Mouse (Mus musculus) cerebellum, adult 11 months (tissue): ENCODE results near the gene Gm5767.

Source experiments
- DNase-seq: peaks from one replicate; pipeline ENCODE4 v3.0.0; 2022

The Gm5767 gene

GRCm38 (mm10) chr16:8680470-8680869, at the start of gene Gm5767:
TSS of gene Gm5767 (plus strand) at chr16:8680770.
- no peak for DNase-seq

DNA sequence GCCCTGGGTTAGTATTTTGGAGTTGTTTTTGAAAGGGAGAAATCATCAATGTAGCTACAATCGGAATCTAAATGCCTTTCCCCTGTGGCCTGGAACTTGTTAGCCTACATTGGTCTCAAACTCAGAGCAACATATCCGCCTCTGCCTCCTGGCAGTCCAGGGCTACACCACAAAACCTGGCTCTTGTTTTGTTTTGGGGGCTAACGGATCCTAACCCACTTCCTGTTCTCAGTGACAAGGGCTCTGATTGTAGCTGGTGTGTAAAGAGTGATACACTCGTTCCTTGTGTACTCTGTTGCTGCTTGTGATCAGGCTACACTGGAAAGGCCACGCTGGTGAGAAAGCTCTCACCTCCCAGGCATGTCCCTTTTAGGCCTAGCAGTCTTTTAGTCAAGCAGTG, 49.1 kb upstream of the Gm5767 start:
- DNase-seq = no peak

GRCm38 (mm10) chr16:8636867-8637216, 43.7 kb upstream of the Gm5767 start:
- DNase-seq = no peak

- peak; percentile 83 for DNase-seq
Measured at GRCm38 (mm10) chr16:8637217-8638051, 43.1 kb upstream of the Gm5767 start, which contains the start of the genes Pmm2 and Tmem186. TSS of gene Pmm2 (plus strand) at chr16:8637674. TSS of gene Tmem186 (minus strand) at chr16:8637712.

GRCm38 (mm10) chr16:8638131-8638530, 42.4 kb upstream of the Gm5767 start:
- no peak for DNase-seq

- DNase-seq = no peak
Measured at GRCm38 (mm10) chr16:8639466-8640191, 40.9 kb upstream of the Gm5767 start.

DNA sequence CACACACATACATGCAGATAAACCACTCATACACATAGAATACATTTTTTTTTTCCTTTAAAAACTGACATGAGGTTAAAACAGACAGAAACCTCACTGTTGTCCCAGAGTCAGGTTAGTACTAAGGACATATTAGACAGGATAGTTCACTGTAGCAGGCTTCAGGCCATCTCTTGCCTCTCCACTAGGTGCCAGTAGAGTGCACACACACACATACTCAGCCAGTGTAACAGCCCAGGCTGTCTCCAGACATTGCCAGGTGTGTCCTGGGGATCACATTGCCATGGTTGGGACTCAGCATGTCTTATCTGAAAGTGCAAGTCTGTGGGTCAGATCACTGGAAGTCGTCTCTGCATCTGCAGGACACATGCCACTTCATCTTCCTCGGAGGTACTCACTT, 36.7 kb upstream of the Gm5767 start:
- no peak for DNase-seq

- no peak for DNase-seq
Measured at GRCm38 (mm10) chr16:8645546-8645945, 35.0 kb upstream of the Gm5767 start.

DNA sequence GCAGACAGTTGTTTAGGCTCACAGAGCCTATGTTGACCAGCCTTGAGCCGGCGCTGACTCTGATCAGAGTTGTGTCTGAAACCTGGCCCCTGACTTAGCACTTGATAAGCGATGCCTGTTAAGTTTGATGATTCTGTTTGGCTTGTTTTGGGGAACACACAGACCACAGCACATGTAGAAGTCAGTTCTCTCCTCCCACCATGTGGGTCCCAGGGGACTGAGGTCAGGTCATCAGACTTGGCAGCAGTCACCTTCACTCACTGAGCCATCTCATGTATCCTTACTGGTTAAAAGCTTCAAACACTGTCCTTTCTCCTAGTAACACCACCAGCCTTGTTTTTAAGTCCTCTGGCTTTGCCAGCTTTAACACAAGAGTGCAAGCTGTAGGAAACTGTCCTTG, 30.6 kb upstream of the Gm5767 start:
- no peak for DNase-seq

DNA sequence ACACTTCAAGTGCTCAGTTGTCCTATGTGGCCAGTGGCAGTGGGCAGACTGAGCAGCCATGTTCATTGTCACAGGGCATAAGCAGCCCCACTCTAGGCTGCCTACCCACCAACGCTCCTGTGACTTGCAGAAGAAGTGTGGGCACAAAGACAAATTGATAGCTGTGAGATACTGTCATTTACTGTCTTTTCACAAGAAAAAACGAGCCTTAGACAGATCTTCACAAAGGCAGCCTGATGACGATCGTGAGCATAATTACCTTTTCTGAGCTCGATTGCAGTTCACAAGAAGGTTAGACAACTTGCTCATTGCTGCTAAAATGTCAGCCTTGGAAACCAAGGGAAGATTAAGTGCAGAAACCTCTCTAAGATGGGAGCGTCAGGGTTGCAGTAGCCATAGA, 25.5 kb upstream of the Gm5767 start:
- no peak for DNase-seq

DNA sequence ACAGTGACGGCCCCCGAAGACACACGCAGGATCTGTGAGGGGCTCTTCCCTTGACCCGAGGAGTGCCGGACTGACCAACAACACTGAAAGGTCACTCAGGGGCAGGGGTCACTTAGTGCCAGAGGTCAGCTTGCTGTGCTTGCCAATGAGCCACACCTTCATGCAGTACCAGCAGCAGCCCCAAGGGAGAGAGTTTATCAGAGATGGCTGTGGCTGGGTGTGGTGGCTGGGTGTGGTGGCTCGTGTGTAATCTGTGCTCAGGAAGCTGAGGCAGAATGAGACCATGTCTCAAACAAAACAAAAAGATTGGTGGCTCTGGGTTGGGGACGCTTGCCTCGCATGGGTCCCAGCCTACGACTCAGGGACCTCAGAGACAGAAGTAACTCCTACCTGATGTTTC, 25.0 kb upstream of the Gm5767 start:
- no peak for DNase-seq

GRCm38 (mm10) chr16:8656256-8656655, 24.3 kb upstream of the Gm5767 start:
- DNase-seq = no peak

DNA sequence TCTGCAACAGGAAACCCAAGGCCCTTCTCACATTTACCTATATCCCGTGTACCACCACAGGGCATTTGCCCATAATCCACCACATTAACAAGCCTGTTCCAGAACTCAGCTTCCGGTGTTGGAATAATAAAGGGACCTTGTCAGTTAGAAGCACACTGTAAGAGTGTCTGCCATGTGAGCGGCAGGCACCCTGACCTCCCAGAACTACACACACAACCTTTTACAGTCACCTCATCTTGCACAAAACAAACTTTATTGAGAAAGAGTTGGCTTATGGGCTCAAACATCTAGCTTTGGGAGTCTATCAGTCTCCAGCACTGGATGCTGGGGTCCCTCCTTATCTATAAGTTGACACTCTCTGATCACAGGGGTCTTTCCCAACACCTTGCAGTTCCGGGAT, 22.2 kb upstream of the Gm5767 start:
- no peak for DNase-seq

- DNase-seq = no peak
Measured at GRCm38 (mm10) chr16:8658764-8659163, 21.8 kb upstream of the Gm5767 start.

GRCm38 (mm10) chr16:8663022-8663421, 17.5 kb upstream of the Gm5767 start:
- DNase-seq = no peak

- DNase-seq = no peak
Measured at GRCm38 (mm10) chr16:8663606-8664539, 16.7 kb upstream of the Gm5767 start.

DNA sequence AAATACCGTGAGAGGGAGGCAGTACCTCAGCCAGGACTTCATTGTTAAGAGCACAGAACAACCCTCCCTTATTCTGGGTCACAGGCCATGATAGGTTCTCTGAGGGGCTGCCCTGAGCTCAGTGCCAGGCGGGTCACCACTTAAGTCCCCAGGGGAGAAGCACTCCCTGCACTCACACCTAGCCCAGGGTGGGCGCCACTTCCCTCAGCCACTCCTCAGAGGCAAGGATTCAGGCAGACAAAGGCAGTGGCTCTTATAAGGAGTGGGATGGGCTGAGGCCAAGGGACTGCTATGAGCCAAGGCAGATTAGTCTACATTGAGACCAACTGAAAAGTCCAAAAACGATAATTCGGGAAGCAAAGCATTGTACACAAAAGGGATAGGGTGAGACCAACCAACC, 15.2 kb upstream of the Gm5767 start:
- no peak for DNase-seq

DNA sequence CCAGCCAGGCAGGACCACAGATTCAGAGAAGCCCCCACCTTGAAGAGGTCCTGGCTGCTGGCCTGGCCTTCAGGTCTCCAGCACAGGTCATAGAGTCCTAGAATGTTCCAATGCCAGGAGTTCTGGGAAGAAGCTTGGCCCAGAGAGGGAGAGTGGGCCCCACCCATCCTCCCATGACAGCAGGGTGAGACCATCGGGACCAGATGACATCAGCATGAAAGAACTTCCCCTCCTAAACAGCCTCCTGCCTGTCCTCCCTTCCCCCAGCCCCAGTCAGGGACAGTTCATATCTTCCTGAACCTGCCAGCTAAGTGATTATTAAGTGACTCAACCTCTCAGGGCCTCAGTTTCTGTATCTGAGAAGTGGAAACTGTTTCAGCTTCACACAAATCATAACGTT, 14.1 kb upstream of the Gm5767 start:
- DNase-seq = no peak

DNA sequence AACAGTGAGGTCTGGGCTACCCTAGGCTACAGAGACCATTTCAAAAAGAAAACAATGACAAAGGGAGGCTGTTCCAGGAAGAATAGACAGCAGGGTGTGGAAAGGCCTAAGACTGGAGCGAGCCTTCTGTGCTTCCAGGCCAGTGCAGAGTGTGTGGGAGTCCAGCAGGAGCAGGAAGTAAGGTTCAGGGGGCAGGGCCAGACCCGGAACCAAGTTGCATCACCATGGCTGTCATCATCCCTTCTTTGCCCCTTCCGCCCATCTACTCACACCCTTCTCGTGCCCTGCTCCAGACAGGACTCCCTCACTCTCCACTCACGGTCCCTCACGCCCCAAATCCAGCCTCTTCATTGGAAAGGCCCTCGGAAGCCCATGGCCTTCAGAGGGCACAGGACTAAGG, 13.3 kb upstream of the Gm5767 start:
- no peak for DNase-seq

GRCm38 (mm10) chr16:8667814-8668213, 12.8 kb upstream of the Gm5767 start:
- no peak for DNase-seq

DNA sequence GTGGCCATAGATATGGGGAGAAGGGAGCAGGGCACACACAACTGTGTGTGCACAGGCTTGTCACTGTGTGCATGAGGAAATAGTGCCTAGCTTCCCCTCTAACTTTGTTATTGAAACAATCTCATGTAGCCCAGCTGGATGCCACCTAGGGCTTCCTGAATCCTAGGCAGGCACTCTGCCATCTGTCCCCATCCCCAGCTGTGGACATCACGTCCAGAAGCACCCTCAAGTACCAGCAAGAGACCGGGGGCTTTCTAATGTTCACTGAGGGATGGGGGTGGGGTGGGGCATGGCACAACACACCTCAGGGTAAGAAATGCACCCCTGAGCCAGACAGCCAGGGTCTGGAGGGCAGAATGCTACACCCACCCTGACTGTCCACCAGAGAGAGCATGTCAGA, 12.2 kb upstream of the Gm5767 start:
- no peak for DNase-seq

DNA sequence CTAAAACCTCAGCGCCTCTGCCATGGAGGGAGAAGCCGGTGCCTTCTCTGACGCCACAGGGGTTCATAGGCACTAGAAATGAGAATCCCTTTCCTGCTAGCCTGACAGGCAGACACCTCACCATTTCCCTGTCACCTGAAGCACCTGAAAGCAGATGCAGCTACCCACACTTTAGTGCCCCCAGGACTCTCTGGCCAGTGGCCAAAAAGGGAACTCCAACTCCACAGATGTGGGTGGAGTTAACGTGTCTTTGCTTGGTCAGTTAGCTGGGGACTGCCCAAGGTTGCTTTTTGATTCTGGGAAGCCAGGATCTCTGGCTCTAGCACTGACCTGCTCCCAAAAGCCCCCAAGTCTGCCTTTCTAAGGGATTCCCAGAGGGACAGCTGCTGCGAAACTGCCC, 11.1 kb upstream of the Gm5767 start:
- DNase-seq = no peak
